Mouse (Mus musculus): ENCODE results near the gene Crk.
A peak's percentile ranks its signal among the peaks of the same experiment; 100 is the strongest.

The Crk gene

DNA sequence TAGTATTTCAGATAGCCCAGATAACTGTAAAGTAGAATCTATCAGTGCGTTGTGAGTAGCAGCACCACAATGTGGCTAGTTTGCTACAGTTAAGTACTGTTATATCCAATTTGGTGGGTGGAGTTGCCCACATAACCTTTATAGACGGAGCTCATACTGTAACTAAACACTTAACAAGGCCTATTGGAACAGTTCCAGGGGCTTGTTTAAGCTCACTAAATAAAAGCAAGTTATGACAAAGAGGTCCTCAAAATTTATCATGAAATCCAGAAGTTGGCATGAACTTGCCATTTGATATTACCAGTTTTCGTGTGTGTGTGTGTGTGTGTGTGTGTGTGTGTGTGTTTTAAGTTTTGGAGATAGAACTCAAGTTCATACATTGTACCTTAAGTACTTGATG, 61.1 kb downstream of the Crk start:
- DNase-seq: peak; percentile 65

- DNase-seq: no peak
These were observed 62.6 kb downstream of the Crk start for GRCm38 (mm10) chr11:75741615-75742014.

- DNase-seq: no peak
These were observed 65.7 kb downstream of the Crk start for GRCm38 (mm10) chr11:75744761-75745160.

DNA sequence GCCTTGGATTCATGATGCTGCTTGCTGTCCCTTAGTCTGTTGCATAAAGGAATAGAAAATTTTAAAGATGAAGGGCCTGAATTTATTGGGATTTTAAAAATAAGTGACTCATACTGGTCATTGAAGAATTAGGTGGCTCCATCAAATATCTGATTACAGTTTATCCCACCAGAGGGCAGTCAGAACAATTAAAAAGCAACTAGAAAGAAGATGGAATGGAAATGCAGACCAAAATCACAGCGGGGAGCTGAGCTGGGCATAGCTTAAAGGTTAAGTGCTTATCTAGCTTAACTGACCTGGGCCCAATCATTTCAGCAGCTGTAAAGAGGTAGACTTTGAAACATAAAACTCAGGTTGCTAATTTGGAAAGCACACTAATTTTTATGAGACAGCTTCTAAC, 71.5 kb downstream of the Crk start:
- DNase-seq: no peak

DNA sequence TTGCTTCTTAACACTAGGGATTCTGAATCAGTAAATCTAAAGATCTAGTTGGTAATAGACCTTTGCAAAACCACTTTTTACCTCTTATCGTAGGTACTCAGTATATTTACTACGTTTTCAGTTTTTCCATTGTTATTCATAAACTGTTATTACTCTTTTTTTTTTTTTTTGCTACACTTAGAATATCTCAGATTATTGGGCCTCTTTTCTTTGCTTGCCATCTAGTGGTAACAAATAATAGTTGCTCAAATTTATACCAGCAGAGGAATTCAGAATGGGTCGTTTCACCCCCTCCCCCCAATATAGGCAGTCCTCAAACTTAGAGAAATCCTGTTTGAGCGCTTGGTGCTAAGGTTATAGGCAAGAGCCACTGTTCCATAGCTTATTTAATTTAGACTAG, 72.0 kb downstream of the Crk start:
- DNase-seq: no peak

All from lung, postnatal 36 days (tissue).